Mouse (Mus musculus): Measurements from ENCODE around the gene Twf1. TPM values are rescaled to one million over a fixed set of nuclear protein-coding genes. Genes with fewer than 3 reads are reported as not detected.
A peak's percentile ranks its signal among the peaks of the same experiment; 100 is the strongest.

Twf1 gene
- polyA plus RNA-seq, 1 experiment from 2014 or later, result 103 TPM

DNA sequence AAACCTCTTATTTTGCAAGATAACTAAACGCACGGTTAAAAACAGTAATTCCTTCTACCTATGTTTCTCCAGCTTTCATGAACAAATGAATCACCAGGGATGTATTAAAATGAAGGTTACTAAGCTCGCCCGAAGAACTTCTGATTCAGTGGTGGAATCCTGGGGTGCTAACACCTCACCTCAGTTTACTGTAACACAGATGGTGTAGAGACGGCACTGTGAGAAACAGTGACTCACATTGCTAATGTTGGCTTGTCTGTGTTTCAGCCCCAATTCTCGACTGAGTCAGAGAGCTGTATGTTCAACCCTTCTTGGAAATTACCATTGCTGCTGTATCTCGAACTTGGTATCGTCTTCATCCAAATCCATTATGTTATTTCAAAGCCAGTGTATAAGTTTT lies 18.1 kb upstream of the Twf1 start:
- H3K27me3 ChIP-seq (ENCODE audit: insufficient read depth, low read length), result no peaks in the 10 kb centered on the region
- no peaks in the 10 kb centered on the region for H3K4me1 ChIP-seq (ENCODE audit: insufficient read depth, low read length)
- H3K27ac ChIP-seq (ENCODE audit: low read length), result no peak overlapping the region
- no peak overlapping the region for H3K4me3 ChIP-seq (ENCODE audit: low read length)
- H3K36me3 ChIP-seq (ENCODE audit: insufficient read depth, low read length), result no peaks in the 10 kb centered on the region
- no peak overlapping the region for H3K4me2 ChIP-seq (replicated peaks; ENCODE audit: low read depth, low read length)
- H3K9me3 ChIP-seq (ENCODE audit: low read length), result no peaks in the 10 kb centered on the region
- 92% methylated on average over 8 of the region's 8 CpGs for WGBS
- no peak overlapping the region for H3K9ac ChIP-seq (replicated peaks; ENCODE audit: low read length)
- no peak for ATAC-seq (ENCODE audit: low FRiP score, low TSS enrichment)

DNA sequence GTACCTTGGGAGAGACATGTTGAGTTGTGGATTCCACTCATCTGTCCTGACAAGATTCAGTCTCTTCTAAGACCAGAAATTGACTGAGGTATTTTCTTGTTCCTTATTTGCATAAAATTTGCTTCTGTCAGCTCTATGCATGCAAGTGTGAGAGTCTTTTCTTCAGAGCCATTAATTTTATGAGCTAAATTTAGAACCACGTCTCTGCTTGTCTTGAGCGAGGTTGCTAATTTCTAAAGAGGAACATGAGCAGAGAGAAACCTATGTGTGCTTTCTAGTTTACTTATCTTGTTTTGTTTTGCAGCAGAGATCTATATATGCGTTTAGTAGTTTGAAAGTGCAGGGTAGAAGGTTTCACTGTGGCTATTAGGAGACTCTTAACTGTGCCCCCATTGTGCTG lies 12.8 kb upstream of the Twf1 start:
- H3K36me3 ChIP-seq (ENCODE audit: insufficient read depth, low read length), result no peaks in the 10 kb centered on the region
- H3K4me1 ChIP-seq (ENCODE audit: insufficient read depth, low read length), result peaks cover 5% of the 10 kb centered on the region; the same call in 1 of the 2 replicates
- H3K27ac ChIP-seq (ENCODE audit: low read length), result no peak overlapping the region
- no peaks in the 10 kb centered on the region for H3K9me3 ChIP-seq (ENCODE audit: low read length)
- no peaks in the 10 kb centered on the region for H3K27me3 ChIP-seq (ENCODE audit: insufficient read depth, low read length)
- WGBS, result 45% methylated on average over 3 of the region's 3 CpGs
- no peak for ATAC-seq (ENCODE audit: low FRiP score, low TSS enrichment)
- no peak overlapping the region for H3K4me2 ChIP-seq (replicated peaks; ENCODE audit: low read depth, low read length)
- no peak overlapping the region for H3K9ac ChIP-seq (replicated peaks; ENCODE audit: low read length)
- no peak overlapping the region for H3K4me3 ChIP-seq (ENCODE audit: low read length)

DNA sequence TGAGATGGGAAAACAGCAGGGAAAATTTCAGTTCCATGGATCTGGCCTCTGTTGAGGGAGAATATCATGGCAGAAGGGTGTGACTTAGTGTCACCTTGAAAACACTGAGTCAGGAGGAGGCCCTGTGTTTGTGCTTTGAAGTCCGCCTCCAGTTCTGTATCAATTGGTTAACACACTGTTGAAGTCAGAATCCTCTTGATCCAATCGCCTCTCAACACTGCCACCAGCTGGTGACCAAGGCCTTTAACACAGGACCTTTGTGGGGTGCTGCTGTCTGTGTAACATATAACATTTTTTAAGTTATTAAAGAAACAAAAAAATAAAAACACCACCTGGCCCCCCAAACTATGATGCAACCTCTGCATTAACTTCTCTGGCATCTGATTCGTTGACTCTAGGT lies 11.7 kb upstream of the Twf1 start:
- H3K4me1 ChIP-seq (ENCODE audit: insufficient read depth, low read length), result peaks cover 5% of the 10 kb centered on the region; the same call in 1 of the 2 replicates
- no peak overlapping the region for H3K27ac ChIP-seq (ENCODE audit: low read length)
- no peaks in the 10 kb centered on the region for H3K27me3 ChIP-seq (ENCODE audit: insufficient read depth, low read length)
- WGBS, result 26% methylated on average over 3 of the region's 3 CpGs
- H3K9ac ChIP-seq (replicated peaks; ENCODE audit: low read length), result no peak overlapping the region
- ATAC-seq (ENCODE audit: low FRiP score, low TSS enrichment), result 0 out of 2 replicates have a peak, but pooled peaks have one; percentile 15
- no peak overlapping the region for H3K4me3 ChIP-seq (ENCODE audit: low read length)
- H3K4me2 ChIP-seq (replicated peaks; ENCODE audit: low read depth, low read length), result no peak overlapping the region
- H3K9me3 ChIP-seq (ENCODE audit: low read length), result no peaks in the 10 kb centered on the region
- H3K36me3 ChIP-seq (ENCODE audit: insufficient read depth, low read length), result no peaks in the 10 kb centered on the region

DNA sequence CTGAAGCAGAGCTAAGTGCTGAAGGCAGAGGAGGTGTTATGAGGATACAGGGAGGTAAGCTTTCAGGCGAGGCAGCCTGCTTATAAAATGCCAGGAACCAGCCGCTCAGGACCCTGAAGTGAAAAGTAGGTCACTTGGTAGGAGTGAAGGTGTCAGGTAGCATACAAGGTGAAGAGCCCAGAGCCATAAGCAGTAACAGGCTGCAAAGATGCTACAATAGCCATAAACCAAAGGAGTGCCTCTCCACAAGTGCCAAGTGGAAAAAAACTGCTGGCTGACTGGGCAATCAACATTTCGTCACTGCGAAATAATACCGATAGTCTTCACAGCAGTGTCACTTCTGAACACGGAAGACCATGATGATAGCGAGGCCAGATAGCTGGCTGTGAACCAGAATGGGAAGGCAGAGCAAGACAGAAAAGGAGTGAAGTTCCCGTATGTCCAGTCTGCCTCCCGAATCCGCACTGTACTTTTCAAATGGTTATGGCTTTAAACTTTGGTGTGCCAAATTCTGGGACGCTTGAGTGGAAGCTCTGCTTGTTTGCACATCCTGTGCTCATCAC lies 10.5 kb upstream of the Twf1 start:
- no peak overlapping the region for H3K9ac ChIP-seq (replicated peaks; ENCODE audit: low read length)
- H3K4me3 ChIP-seq (ENCODE audit: low read length), result no peak overlapping the region
- 55% methylated on average over 11 of the region's 11 CpGs for WGBS
- H3K27ac ChIP-seq (ENCODE audit: low read length), result no peak overlapping the region
- H3K4me1 ChIP-seq (ENCODE audit: insufficient read depth, low read length), result peaks cover 5% of the 10 kb centered on the region; the same call in 1 of the 2 replicates
- no peaks in the 10 kb centered on the region for H3K9me3 ChIP-seq (ENCODE audit: low read length)
- H3K36me3 ChIP-seq (ENCODE audit: insufficient read depth, low read length), result no peaks in the 10 kb centered on the region
- no peak overlapping the region for H3K4me2 ChIP-seq (replicated peaks; ENCODE audit: low read depth, low read length)
- H3K27me3 ChIP-seq (ENCODE audit: insufficient read depth, low read length), result no peaks in the 10 kb centered on the region
- ATAC-seq (ENCODE audit: low FRiP score, low TSS enrichment), result no peak

DNA sequence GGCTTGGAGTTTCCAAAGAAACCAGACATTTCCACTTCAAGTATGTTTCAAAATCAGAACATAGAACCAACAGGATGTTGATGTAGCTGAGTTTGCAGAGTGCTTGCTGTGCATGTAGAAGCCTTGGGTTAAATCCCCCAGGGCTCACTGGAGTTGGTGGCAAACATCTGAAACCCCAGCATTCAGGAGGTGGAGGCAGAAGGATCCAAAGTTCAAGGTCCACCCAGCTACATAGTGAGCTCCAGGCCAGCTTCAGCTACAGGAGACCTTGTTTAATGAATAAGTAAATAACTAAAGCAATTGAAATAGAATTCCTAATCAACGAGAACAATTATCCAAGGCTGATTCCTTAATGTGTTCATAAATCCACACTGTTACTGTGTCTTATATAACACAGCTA lies 3.9 kb upstream of the Twf1 start:
- Histone ChIP-seq H3K27me3 (ENCODE audit: insufficient read depth, low read length) (no peaks in the 10 kb centered on the region), H3K4me2 (replicated peaks; ENCODE audit: low read depth, low read length) (no peak overlapping the region), H3K27ac (ENCODE audit: low read length) (no peak overlapping the region), H3K4me3 (ENCODE audit: low read length) (no peak overlapping the region), H3K4me1 (ENCODE audit: insufficient read depth, low read length) (no peaks in the 10 kb centered on the region), H3K9ac (replicated peaks; ENCODE audit: low read length) (no peak overlapping the region), H3K36me3 (ENCODE audit: insufficient read depth, low read length) (no peaks in the 10 kb centered on the region), H3K9me3 (ENCODE audit: low read length) (no peaks in the 10 kb centered on the region)
- 83% methylated on average over 1 of the region's 1 CpGs for WGBS
- no peak for ATAC-seq (ENCODE audit: low FRiP score, low TSS enrichment)

DNA sequence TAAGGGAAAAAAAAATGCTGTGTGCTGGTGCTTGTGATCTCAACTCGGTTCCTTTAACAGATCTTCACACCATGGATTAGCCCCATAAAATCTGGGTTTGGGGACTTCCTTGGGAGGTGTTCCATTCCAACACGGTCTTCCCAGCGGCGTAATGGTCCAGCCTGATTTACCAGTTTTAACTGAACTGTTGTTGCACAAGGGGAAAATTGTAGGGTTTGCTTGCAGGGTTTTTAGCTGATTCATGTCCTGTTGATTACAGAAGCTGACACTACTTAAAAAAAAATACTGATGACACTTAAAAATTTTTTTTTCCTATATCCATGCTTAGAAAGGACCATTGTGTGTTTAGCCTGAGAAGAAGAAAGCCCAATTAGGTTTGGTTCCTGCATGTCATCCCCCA lies 1.7 kb upstream of the Twf1 start:
- 47% methylated on average over 4 of the region's 4 CpGs for WGBS
- Histone ChIP-seq H3K36me3 (ENCODE audit: insufficient read depth, low read length) (no peaks in the 10 kb centered on the region), H3K27me3 (ENCODE audit: insufficient read depth, low read length) (no peaks in the 10 kb centered on the region), H3K27ac (ENCODE audit: low read length) (no peak overlapping the region), H3K9ac (replicated peaks; ENCODE audit: low read length) (peak overlapping the region; percentile 22; the same call in 1 of the 2 replicates), H3K4me3 (ENCODE audit: low read length) (no peak overlapping the region), H3K9me3 (ENCODE audit: low read length) (no peaks in the 10 kb centered on the region), H3K4me2 (replicated peaks; ENCODE audit: low read depth, low read length) (no peak overlapping the region), H3K4me1 (ENCODE audit: insufficient read depth, low read length) (peaks cover 8% of the 10 kb centered on the region)
- ATAC-seq (ENCODE audit: low FRiP score, low TSS enrichment), result no peak

DNA sequence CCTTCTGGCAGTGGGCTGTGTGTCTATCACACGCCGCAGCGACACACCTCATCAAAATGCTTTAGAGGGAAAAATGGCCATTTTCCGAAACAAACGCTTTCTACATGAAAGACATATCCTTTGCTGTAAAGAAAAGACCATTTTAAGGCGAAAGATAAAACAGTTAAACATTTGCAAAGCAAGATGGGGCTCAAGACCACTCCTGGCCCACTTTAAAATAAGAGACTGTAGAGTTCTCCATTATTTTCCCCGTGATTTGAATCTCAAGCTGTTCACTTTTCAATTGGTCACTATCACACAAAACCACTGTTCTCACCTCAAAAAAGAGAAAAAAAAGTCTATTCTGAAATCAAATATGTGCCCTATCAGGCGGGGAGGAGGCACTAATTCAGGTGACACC lies 394 bp upstream of the Twf1 start:
- WGBS, result 12% methylated on average over 8 of the region's 8 CpGs
- H3K9me3 ChIP-seq (ENCODE audit: low read length), result no peaks in the 10 kb centered on the region
- peak; percentile 13; the same call in 1 of the 2 replicates for ATAC-seq (ENCODE audit: low FRiP score, low TSS enrichment)
- no peaks in the 10 kb centered on the region for H3K36me3 ChIP-seq (ENCODE audit: insufficient read depth, low read length)
- H3K4me2 ChIP-seq (replicated peaks; ENCODE audit: low read depth, low read length), result peak overlapping the region; percentile 55
- H3K27ac ChIP-seq (ENCODE audit: low read length), result no peak overlapping the region
- no peaks in the 10 kb centered on the region for H3K27me3 ChIP-seq (ENCODE audit: insufficient read depth, low read length)
- H3K9ac ChIP-seq (replicated peaks; ENCODE audit: low read length), result peak overlapping the region; percentile 33; the same call in 1 of the 2 replicates
- peaks cover 8% of the 10 kb centered on the region for H3K4me1 ChIP-seq (ENCODE audit: insufficient read depth, low read length)
- H3K4me3 ChIP-seq (ENCODE audit: low read length), result peak overlapping the region; percentile 85

DNA sequence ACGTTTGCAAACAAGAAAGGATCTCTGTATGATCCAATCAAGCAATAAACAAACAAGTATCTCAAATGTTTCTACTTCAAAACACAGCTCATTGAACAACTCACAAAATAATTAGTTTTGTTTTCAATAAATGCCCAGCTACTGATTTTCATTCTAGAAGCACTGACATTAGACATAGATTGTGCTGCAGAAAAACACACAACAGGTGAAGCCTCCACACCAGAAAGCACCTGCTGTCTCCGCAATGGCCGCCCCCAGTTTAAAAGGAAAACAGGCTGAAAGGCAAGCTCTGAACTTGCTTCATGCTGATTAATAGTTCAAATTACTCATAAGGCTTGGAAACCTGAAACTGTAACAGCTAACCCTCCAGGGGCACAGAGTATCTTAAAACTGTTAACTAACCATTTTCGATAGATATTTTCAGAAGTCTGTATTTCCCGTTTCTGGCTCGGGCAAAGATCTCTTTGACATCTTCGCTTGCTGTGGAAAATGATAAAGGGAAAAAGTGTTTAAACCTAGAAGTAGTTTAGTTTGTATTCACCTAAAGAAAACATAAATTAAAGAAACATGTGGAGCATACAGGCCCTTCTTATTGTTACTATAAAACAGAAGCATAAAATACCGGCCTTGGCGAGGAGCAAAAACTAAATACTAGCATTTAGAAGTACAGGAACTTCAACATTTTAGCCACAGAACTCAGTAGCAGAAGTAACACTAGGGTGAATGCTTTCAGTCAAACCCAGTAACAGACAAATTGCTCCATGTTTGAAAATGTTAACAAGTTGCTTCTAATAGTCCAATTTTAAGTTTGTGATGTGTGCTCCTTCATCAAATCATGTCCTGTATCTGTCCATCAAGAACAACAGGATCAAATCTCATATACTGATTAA lies 1.6 kb downstream of the Twf1 start:
- no peak overlapping the region for H3K4me3 ChIP-seq (ENCODE audit: low read length)
- H3K27me3 ChIP-seq (ENCODE audit: insufficient read depth, low read length), result no peaks in the 10 kb centered on the region
- H3K36me3 ChIP-seq (ENCODE audit: insufficient read depth, low read length), result peaks cover 19% of the 10 kb centered on the region
- H3K9me3 ChIP-seq (ENCODE audit: low read length), result no peaks in the 10 kb centered on the region
- peak overlapping the region; percentile 36 for H3K4me2 ChIP-seq (replicated peaks; ENCODE audit: low read depth, low read length)
- no peak overlapping the region for H3K27ac ChIP-seq (ENCODE audit: low read length)
- no peak for ATAC-seq (ENCODE audit: low FRiP score, low TSS enrichment)
- 0 out of 2 replicates have a peak overlapping the region, but pooled peaks have one; percentile 35 for H3K9ac ChIP-seq (replicated peaks; ENCODE audit: low read length)
- H3K4me1 ChIP-seq (ENCODE audit: insufficient read depth, low read length), result peaks cover 8% of the 10 kb centered on the region
- 74% methylated on average over 9 of the region's 9 CpGs for WGBS

DNA sequence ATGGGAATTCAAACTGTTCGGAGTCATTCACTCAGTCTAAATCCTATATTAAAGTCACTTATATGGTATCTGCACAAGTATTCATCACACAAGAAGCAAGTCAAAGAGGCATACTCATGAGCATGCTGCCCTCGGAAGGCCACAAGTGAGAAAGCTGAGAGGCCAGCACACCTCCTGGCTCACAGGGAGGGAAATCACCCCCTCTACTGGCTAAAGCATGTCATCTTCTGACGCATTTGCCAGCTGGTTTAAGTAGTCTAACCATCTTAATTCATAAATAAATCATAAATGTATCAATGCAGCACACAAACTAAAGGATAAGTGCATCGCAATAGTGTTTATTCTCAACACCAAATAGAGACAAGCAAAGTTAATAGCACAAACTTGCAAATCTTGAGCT lies 5.0 kb downstream of the Twf1 start:
- Histone ChIP-seq H3K4me1 (ENCODE audit: insufficient read depth, low read length) (peaks cover 11% of the 10 kb centered on the region), H3K9me3 (ENCODE audit: low read length) (no peaks in the 10 kb centered on the region), H3K4me3 (ENCODE audit: low read length) (no peak overlapping the region), H3K4me2 (replicated peaks; ENCODE audit: low read depth, low read length) (no peak overlapping the region), H3K27me3 (ENCODE audit: insufficient read depth, low read length) (no peaks in the 10 kb centered on the region), H3K27ac (ENCODE audit: low read length) (no peak overlapping the region), H3K9ac (replicated peaks; ENCODE audit: low read length) (no peak overlapping the region), H3K36me3 (ENCODE audit: insufficient read depth, low read length) (peaks cover 48% of the 10 kb centered on the region)
- 90% methylated on average over 4 of the region's 4 CpGs for WGBS
- ATAC-seq (ENCODE audit: low FRiP score, low TSS enrichment), result no peak

DNA sequence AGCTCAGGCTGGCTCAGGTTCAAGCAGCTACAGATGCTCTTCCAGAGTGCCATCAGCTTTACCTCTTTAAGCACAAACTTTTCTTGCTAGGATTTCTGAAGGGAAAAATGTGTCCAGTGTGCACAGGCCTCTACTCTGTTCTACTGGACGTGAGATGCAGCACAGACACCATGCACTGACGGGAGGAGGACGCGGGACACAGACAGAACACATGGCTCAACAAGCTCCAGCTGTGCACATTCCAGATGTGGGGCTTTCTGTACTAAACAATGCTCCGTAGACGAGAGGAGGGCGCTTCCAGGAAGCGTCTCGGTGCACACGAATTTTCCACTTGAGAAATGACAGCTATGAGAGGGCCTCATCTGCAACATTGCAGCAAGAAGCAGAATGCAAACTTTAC lies 6.5 kb downstream of the Twf1 start:
- Histone ChIP-seq H3K4me2 (replicated peaks; ENCODE audit: low read depth, low read length) (no peak overlapping the region), H3K27me3 (ENCODE audit: insufficient read depth, low read length) (no peaks in the 10 kb centered on the region), H3K4me3 (ENCODE audit: low read length) (no peak overlapping the region), H3K9me3 (ENCODE audit: low read length) (no peaks in the 10 kb centered on the region), H3K36me3 (ENCODE audit: insufficient read depth, low read length) (peaks cover 55% of the 10 kb centered on the region), H3K9ac (replicated peaks; ENCODE audit: low read length) (no peak overlapping the region), H3K4me1 (ENCODE audit: insufficient read depth, low read length) (peaks cover 7% of the 10 kb centered on the region), H3K27ac (ENCODE audit: low read length) (peak overlapping the region; percentile 27; the same call in 1 of the 2 replicates)
- ATAC-seq (ENCODE audit: low FRiP score, low TSS enrichment), result no peak
- 75% methylated on average over 10 of the region's 10 CpGs for WGBS

All from kidney, embryonic 16.5 days (tissue).